Mouse (Mus musculus) CH12.LX (cell line): ENCODE results near the gene Fpgs. TPM values are rescaled to one million over a fixed set of nuclear protein-coding genes. Genes with fewer than 3 reads are reported as not detected.

Experiments used
- DNase-seq: peaks from one replicate; pipeline ENCODE4 v3.0.0-alpha.2; 2013; ENCODE audit errors: extremely low read depth
- H3K27ac ChIP-seq: 2 replicates; pipeline ENCODE4 v1.5.1; 2012; ENCODE audit warnings: low read depth, mild to moderate bottlenecking, control low read depth, moderate library complexity; ENCODE audit not compliant: insufficient read depth
- H3K27me3 ChIP-seq: replicated peaks from 2 replicates; pipeline ENCODE3; 2012; ENCODE audit warnings: inconsistent platforms
- H3K36me3 ChIP-seq, 2 experiments: replicated peaks in 1 of 2; 2 replicates each; pipeline versions ENCODE3 to v1.6.1; 2012; ENCODE audit warnings: inconsistent platforms in 1 of 2, low read length in 1 of 2, mild to moderate bottlenecking in 1 of 2, mixed read lengths in 1 of 2, moderate library complexity in 1 of 2; ENCODE audit not compliant: control insufficient read depth in 1 of 2, insufficient read depth in 1 of 2
- H3K4me1 ChIP-seq, 2 experiments: 2 replicates each; pipeline ENCODE4 v1.6.1; 2012; ENCODE audit warnings: inconsistent platforms in 1 of 2, moderate library complexity in 1 of 2; ENCODE audit not compliant: insufficient read depth in 2 of 2, control insufficient read depth in 1 of 2
- H3K4me2 ChIP-seq: 2 replicates; pipeline ENCODE4 v1.6.1; 2012; ENCODE audit warnings: low read depth, mild to moderate bottlenecking, control low read depth; ENCODE audit not compliant: poor library complexity, insufficient read depth, severe bottlenecking
- H3K4me3 ChIP-seq, 3 experiments: fragments of 150-350 bp in 1 of 3; sonication (generic) in 1 of 3; replicated peaks in 1 of 3; 2 replicates each; pipeline versions ENCODE3 to v1.5.1; 2011 to 2012; ENCODE audit warnings: low read depth in 2 of 3, low read length in 2 of 3, mild to moderate bottlenecking in 2 of 3, moderate library complexity in 2 of 3, control low read depth in 1 of 3, improper control_type of control experiment in 1 of 3, inconsistent platforms in 1 of 3, mixed read lengths in 1 of 3; ENCODE audit not compliant: poor library complexity in 1 of 3
- H3K79me2 ChIP-seq: replicated peaks from 2 replicates; pipeline ENCODE4 v1.6.1; 2012; ENCODE audit warnings: mild to moderate bottlenecking, moderate library complexity; ENCODE audit not compliant: control insufficient read depth, poor library complexity, insufficient read depth, severe bottlenecking; ENCODE audit errors: extremely low read depth
- H3K9ac ChIP-seq: 2 replicates; pipeline ENCODE4 v1.6.1; 2012; ENCODE audit warnings: low read depth, mild to moderate bottlenecking, control low read depth, moderate library complexity; ENCODE audit not compliant: insufficient read depth
- H3K9me3 ChIP-seq: replicated peaks from 2 replicates; pipeline ENCODE3; 2012; ENCODE audit warnings: low read length, inconsistent platforms, mixed read lengths
- BHLHE40 ChIP-seq: IDR thresholded peaks from 2 replicates; pipeline ENCODE4 v1.6.1; 2011; ENCODE audit warnings: mild to moderate bottlenecking, low read depth, low read length, improper control_type of control experiment
- CHD1 ChIP-seq: IDR thresholded peaks from 2 replicates; pipeline ENCODE4 v1.6.1; 2012; ENCODE audit warnings: low read depth, low read length, improper control_type of control experiment, inconsistent platforms
- CHD2 ChIP-seq: IDR thresholded peaks from 2 replicates; pipeline ENCODE4 v1.6.1; 2011; ENCODE audit warnings: low read length, improper control_type of control experiment
- E2F4 ChIP-seq: IDR thresholded peaks from 2 replicates; pipeline ENCODE4 v1.6.1; 2011; ENCODE audit warnings: low read depth, low read length, improper control_type of control experiment; ENCODE audit not compliant: insufficient replicate concordance
- ELF1 ChIP-seq: IDR thresholded peaks from 2 replicates; pipeline ENCODE4 v1.6.1; 2014; ENCODE audit warnings: low read depth, mild to moderate bottlenecking, inconsistent platforms, low read length, improper control_type of control experiment
- EP300 ChIP-seq: IDR thresholded peaks from 2 replicates; pipeline ENCODE4 v1.6.1; 2011; ENCODE audit warnings: low read length, improper control_type of control experiment
- GABPA ChIP-seq: IDR thresholded peaks from 2 replicates; pipeline ENCODE4 v1.6.1; 2012; ENCODE audit warnings: low read depth, low read length, improper control_type of control experiment, inconsistent platforms; ENCODE audit not compliant: insufficient replicate concordance
- JUN ChIP-seq: IDR thresholded peaks from 2 replicates; pipeline ENCODE4 v1.6.1; 2011; ENCODE audit warnings: low read depth, mild to moderate bottlenecking, low read length, improper control_type of control experiment, moderate library complexity; ENCODE audit not compliant: insufficient read depth
- KAT2A ChIP-seq: IDR thresholded peaks from 2 replicates; pipeline ENCODE4 v1.6.1; 2012; ENCODE audit warnings: low read length, improper control_type of control experiment, inconsistent platforms; ENCODE audit not compliant: insufficient replicate concordance
- MAFK ChIP-seq: IDR thresholded peaks from 2 replicates; pipeline ENCODE4 v1.6.1; 2011; ENCODE audit warnings: low read length, improper control_type of control experiment; ENCODE audit not compliant: insufficient replicate concordance
- MAX ChIP-seq: IDR thresholded peaks from 2 replicates; pipeline ENCODE4 v1.6.1; 2011; ENCODE audit warnings: low read length, improper control_type of control experiment
- MEF2A ChIP-seq: IDR thresholded peaks from 2 replicates; pipeline ENCODE4 v1.6.1; 2014; ENCODE audit warnings: low read depth, mild to moderate bottlenecking, inconsistent platforms, low read length, improper control_type of control experiment, borderline replicate concordance
- MYC ChIP-seq: IDR thresholded peaks from 2 replicates; pipeline ENCODE4 v1.6.1; 2011; ENCODE audit warnings: low read depth, mild to moderate bottlenecking, improper control_type of control experiment, low read length
- NELFE ChIP-seq: IDR thresholded peaks from 2 replicates; pipeline ENCODE4 v1.6.1; 2011; ENCODE audit warnings: low read depth, low read length, improper control_type of control experiment
- NRF1 ChIP-seq: IDR thresholded peaks from 2 replicates; pipeline ENCODE4 v1.6.1; 2014; ENCODE audit warnings: low read depth, mild to moderate bottlenecking, inconsistent platforms, low read length, improper control_type of control experiment, moderate library complexity
- POLR2A ChIP-seq: IDR thresholded peaks from 2 replicates; pipeline ENCODE4 v1.6.1; 2011; ENCODE audit warnings: low read depth, mild to moderate bottlenecking, improper control_type of control experiment, low read length
- RAD21 ChIP-seq: IDR thresholded peaks from 2 replicates; pipeline ENCODE4 v1.6.1; 2011; ENCODE audit warnings: low read depth, mild to moderate bottlenecking, low read length, improper control_type of control experiment, moderate library complexity
- RCOR1 ChIP-seq: conservative IDR thresholded peaks from 2 replicates; pipeline ENCODE4 v1.6.1; 2012; ENCODE audit warnings: low read depth, mild to moderate bottlenecking, inconsistent platforms, low read length, improper control_type of control experiment
- SIN3A ChIP-seq: IDR thresholded peaks from 2 replicates; pipeline ENCODE4 v1.6.1; 2012; ENCODE audit warnings: low read length, improper control_type of control experiment, inconsistent platforms
- SMC3 ChIP-seq: IDR thresholded peaks from 2 replicates; pipeline ENCODE4 v1.6.1; 2011; ENCODE audit warnings: low read depth, low read length, improper control_type of control experiment
- TBP ChIP-seq: conservative IDR thresholded peaks from 2 replicates; pipeline ENCODE4 v1.6.1; 2011; ENCODE audit warnings: low read depth, low read length, improper control_type of control experiment
- USF1 ChIP-seq: IDR thresholded peaks from 2 replicates; pipeline ENCODE4 v1.6.1; 2014; ENCODE audit warnings: low read depth, mild to moderate bottlenecking, inconsistent platforms, low read length, improper control_type of control experiment
- USF2 ChIP-seq: conservative IDR thresholded peaks from 2 replicates; pipeline ENCODE4 v1.6.1; 2011; ENCODE audit warnings: low read depth, low read length, improper control_type of control experiment
- ZC3H11A ChIP-seq: IDR thresholded peaks from 2 replicates; pipeline ENCODE4 v1.6.1; 2012; ENCODE audit warnings: low read depth, mild to moderate bottlenecking, inconsistent platforms, low read length, improper control_type of control experiment
- ZKSCAN1 ChIP-seq: IDR thresholded peaks from 2 replicates; pipeline ENCODE4 v1.6.1; 2012; ENCODE audit warnings: low read depth, inconsistent platforms, low read length, improper control_type of control experiment, borderline replicate concordance
- ZMIZ1 ChIP-seq: IDR thresholded peaks from 2 replicates; pipeline ENCODE4 v1.6.1; 2012; ENCODE audit warnings: low read depth, mild to moderate bottlenecking, inconsistent platforms, low read length, improper control_type of control experiment
- ZNF384 ChIP-seq: IDR thresholded peaks from 2 replicates; pipeline ENCODE4 v1.6.1; 2012; ENCODE audit warnings: low read depth, low read length, improper control_type of control experiment, inconsistent platforms
- dilution Hi-C: fragments of 300-500 bp; cut with MboI; formaldehyde crosslinking; loops from 2 replicates; pipeline ENCODE4 v1.14.3; 2020; ENCODE audit warnings: low sequenced_read_pairs; ENCODE audit not compliant: extremely low pct_unique_long_range_greater_than_20kb, extremely low pct_ligation_motif_present
- in situ Hi-C: fragments of 300-500 bp; cut with MboI; formaldehyde crosslinking; loops from 3 replicates; pipeline ENCODE4 v1.14.3; 2019; ENCODE audit warnings: low sequenced_read_pairs, low pct_ligation_motif_present, low pct_unique_long_range_greater_than_20kb, mixed read lengths
- polyA plus RNA-seq: library from polyadenylated mRNA; unstranded; fragments of >175 nt; gene quantifications from 2 replicates; pipeline ENCODE4 v1.2.1, GENCODE M21; 2012; ENCODE audit warnings: low read depth; ENCODE audit not compliant: insufficient read length
- total RNA-seq, 2 experiments: library from RNA; depleted of rRNA; stranded (reverse); fragments of 300-350 nt in 1 of 2; fragments of >200 nt in 1 of 2; gene quantifications; 2 replicates each; pipeline ENCODE4 v1.2.3; 2012 to 2014

The Fpgs gene
- total and polyA plus RNA-seq, 3 experiments: 31.8 to 59.2 (median 41.8) TPM

GRCm38 (mm10) chr2:32714117-32714986, 10.4 kb upstream of the Fpgs start:
- Histone ChIP-seq H3K79me2 (peaks cover 30% of the 10 kb centered on the region), H3K36me3 (peaks cover 10 to 21% of the 10 kb centered on the region in 2 experiments), H3K4me2 (peak overlapping the region; percentile 50), H3K9me3 (peaks cover 6% of the 10 kb centered on the region), H3K4me1 (peaks cover 36 to 59% of the 10 kb centered on the region in 2 experiments), H3K9ac (peak overlapping the region; percentile 47), H3K4me3 (no peak overlapping the region), H3K27me3 (no peaks in the 10 kb centered on the region), H3K27ac (peak overlapping the region; percentile 80)
- dilution Hi-C loops: no loop called here
- TF ChIP-seq SIN3A: peak; percentile 7; the same call in 1 of the 2 replicates
- no peak for TF ChIP-seq EP300
- TF ChIP-seq USF1: no peak
- TF ChIP-seq ELF1: no peak
- no peak for DNase-seq
- in situ Hi-C loops: loop anchor here (5.0 kb wide), 1 partner anchor 43 kb away; the partner anchor contains the start of gene Tor2a

DNA sequence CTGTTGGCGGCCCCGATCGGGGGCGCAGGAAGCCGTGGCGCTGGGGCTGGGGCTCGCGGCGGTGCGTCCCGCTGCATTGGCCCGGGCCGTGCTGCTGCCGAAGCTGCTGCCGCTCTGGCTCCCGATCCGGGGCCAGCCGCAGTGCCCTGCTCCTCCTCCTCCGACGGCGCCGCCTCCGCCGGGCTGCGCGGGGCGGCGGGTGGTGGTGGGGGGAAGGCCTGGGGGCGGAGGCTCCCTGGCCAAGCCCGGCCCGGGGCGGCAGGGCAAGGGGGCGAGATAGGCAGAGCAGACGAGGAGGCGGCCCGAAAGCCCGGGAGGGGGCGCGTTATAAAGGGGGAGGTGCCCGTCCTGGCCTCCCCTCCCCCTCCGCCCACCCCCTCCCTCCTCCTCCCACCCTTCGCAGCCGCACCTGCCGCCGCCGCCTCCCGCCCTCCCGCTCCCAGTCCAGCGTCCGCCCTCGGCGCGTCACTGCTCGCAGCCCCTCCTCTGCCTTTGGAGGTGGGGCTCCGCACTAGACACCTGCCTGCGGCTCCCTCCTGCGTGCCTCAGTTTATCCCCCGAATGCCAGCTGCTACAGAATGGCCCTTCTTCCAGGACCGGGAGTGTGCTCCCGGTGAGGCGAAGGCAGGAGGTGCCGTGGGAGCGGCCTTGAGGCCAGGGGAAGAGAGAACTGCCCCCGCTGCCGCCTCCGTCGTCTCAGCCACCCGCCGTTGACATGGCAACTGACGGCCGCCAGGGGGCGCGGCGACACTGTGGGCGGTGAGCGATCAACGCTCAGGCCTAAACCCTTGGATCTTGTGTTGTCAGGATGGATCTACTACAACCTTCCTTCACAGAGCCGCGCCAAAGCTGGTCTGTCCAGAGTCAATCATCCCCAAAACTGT, 9.2 kb upstream of the Fpgs start, which contains the start of gene Cdk9:
Gene Cdk9 (minus strand): TSS at position 143 of the 884 bp plus-strand sequence.
- Histone ChIP-seq H3K4me3 (peak within 1 kb of the TSS; percentile 82 to 87 (median 84)), H3K4me2 (peak within 1 kb of the TSS; percentile 81), H3K79me2 (peaks cover 42% of the 10 kb centered on the region), H3K9me3 (peaks cover 6% of the 10 kb centered on the region), H3K4me1 (peaks cover 27 to 56% of the 10 kb centered on the region in 2 experiments), H3K9ac (peak within 1 kb of the TSS; percentile 82), H3K27ac (peak within 1 kb of the TSS; percentile 80), H3K27me3 (no peaks in the 10 kb centered on the region), H3K36me3 (peaks cover 21 to 33% of the 10 kb centered on the region in 2 experiments)
- dilution Hi-C loops: no loop called here
- in situ Hi-C loops: loop anchor here (5.0 kb wide), 1 partner anchor 44 kb away; the partner anchor contains the start of gene Tor2a
- peak; percentile 83 for DNase-seq
- no peak for TF ChIP-seq E2F4
- no peak for TF ChIP-seq USF2
- 0 out of 2 replicates have a peak, but pooled peaks have one; percentile 12 for TF ChIP-seq CHD2
- no peak for TF ChIP-seq NRF1
- no peak for TF ChIP-seq GABPA
- TF ChIP-seq ZNF384: no peak
- TF ChIP-seq MAFK: no peak
- no peak for TF ChIP-seq TBP
- TF ChIP-seq SMC3: peak; percentile 98
- peak; percentile 81 for TF ChIP-seq ZC3H11A
- TF ChIP-seq KAT2A: no peak
- no peak for TF ChIP-seq JUN
- TF ChIP-seq CHD1: no peak
- TF ChIP-seq MEF2A: peak; percentile 13; the same call in 1 of the 2 replicates
- TF ChIP-seq ZMIZ1: no peak
- no peak for TF ChIP-seq ZKSCAN1
- peak; percentile 46; the same call in 1 of the 2 replicates for TF ChIP-seq NELFE
- no peak for TF ChIP-seq MAX
- no peak for TF ChIP-seq MYC
- no peak for TF ChIP-seq RCOR1
- TF ChIP-seq BHLHE40: no peak; the same call in 1 of the 2 replicates
- TF ChIP-seq EP300: no peak
- TF ChIP-seq RAD21: peak; percentile 90
- TF ChIP-seq USF1: no peak
- peak; percentile 35; the same call in 1 of the 2 replicates for TF ChIP-seq POLR2A
